1 mouse cellular context compared by ENCODE assay signal in genomic region chr4:106678442-106679118, GRCm38 (mm10).
TF ChIP-seq lines count a peak whose summit lies in the region.

Gene Ttc4, minus strand, starts transcription at chr4:106678944.

TF ChIP-seq in MEL, 35 proteins besides CTCF, POLR2A, EP300 and RAD21 (continued from another document):
- TF ChIP-seq SMC3 (IDR thresholded peaks at IDR 0.05; ENCODE audit: low read depth, low read length) = no peak
- TF ChIP-seq NRF1 (IDR thresholded peaks at IDR 0.05; ENCODE audit: insufficient read depth, low read depth, low read length, poor library complexity, severe bottlenecking) = peak; percentile 51; the same call in 1 of the 2 replicates
- no peak for TF ChIP-seq POLR2AphosphoS5 (IDR thresholded peaks at IDR 0.05; ENCODE audit: borderline replicate concordance, low read depth, low read length)
- peak; percentile 67; the same call in 1 of the 2 replicates for TF ChIP-seq ELF1 (IDR thresholded peaks at IDR 0.05; ENCODE audit: low read depth, low read length)
- TF ChIP-seq UBTF (IDR thresholded peaks at IDR 0.05; ENCODE audit: borderline replicate concordance, insufficient read depth, low read depth, low read length) = no peak
TF ChIP-seq in MEL: peak in this region for 14.
